Mouse (Mus musculus): ENCODE data around the gene Haus3. TPM values are rescaled to one million over a fixed set of nuclear protein-coding genes. Genes with fewer than 3 reads are reported as not detected.

Gene Haus3
- total RNA-seq, 4 experiments from 2014 or later, result 3.5 to 4.0 (median 3.6) TPM

DNA sequence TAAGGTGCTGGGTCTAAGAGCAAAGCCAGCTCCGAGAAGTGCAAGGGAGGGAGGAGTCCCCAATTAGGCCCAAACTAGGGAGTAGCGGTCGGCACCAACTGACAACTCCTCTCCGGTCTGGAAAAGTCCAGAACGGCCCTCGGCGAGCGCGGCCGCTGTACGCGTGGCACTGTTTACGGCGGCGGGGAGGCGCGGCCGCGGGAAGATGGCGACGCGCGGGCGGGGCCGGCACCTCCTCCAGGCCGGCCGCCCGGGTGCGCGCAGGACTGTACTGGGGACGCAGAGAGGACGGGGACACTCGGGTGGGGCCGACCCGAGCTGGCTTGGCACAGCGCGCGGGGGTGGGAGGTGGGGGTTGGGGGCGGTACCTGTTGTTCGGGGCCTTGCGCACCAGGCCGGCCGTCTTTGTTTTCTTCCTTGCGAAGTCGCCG is 17.6 kb upstream of the Haus3 start:
- peak in 1 of 2 experiments; percentile 47 for DNase-seq (ENCODE audit: low spot score in 2 of 2)

DNA sequence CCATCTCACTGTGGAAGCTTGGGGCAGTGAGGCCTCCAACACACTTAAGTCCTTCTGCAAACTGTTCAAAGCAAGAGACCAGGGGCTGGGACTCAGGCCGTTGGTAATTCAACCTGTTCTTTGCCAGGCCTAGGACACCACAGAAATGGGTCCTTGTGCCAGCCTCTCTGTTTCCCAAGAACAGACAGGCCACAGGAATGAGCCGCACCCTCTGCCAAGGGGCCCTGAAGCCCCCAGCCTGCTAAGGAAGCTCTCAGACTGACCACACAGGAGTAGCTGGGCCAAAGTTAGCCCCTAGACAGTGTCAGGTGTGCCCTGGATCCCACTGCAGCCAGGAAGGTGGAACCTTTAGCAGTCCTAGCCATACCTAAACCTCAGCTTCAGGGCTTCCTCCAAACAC is 17.1 kb upstream of the Haus3 start:
- peak in 1 of 2 experiments; percentile 15 for DNase-seq (ENCODE audit: low spot score in 2 of 2)

DNA sequence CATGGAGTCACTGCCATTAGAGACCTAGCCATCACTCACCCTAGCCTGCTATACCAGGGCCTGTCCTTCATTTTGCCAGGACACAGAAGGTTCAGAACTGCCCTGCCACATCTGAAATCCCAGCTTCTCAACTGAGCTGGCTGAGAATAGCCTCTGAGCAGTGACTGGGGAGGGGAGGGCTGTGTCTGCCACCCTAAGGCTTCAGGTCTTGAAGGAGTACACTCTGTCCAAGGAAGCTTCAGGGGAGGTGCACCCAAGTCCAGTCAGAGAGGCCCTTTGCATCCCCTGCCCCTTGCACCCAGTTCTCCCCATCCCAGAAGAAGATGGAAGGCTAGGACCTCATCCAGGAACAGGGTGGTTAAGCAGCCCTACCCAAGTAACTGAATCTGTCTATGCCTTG is 16.5 kb upstream of the Haus3 start:
- DNase-seq (ENCODE audit: low spot score in 2 of 2), result peak in 1 of 2 experiments; percentile 2

GRCm38 (mm10) chr5:34185051-34185580 is 15.8 kb upstream of the Haus3 start:
- DNase-seq (ENCODE audit: low spot score in 2 of 2), result peak in 1 of 2 experiments; percentile 2

DNA sequence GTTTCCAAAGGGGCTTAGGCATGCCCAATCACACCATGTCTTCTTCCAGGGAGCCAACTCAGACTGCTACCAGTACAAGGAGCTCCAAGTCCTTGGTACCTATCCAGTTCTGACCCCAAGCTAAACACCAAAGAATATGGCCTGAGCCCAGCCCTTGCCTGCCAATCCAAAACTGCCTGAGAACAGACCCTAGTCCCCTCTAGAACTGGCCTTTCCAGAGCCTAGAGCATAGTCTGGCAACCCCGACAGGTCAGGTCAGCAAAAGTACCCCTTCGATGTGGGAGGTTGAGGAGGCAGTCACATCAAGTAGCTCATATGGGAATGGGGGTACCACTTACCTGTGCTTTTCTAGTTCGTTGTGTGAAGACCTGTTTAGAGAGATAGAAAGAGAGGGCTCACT is 14.6 kb upstream of the Haus3 start:
- DNase-seq (ENCODE audit: low spot score in 2 of 2), result peak in 1 of 2 experiments; percentile 2

- DNase-seq (ENCODE audit: low spot score in 2 of 2), result peak in 1 of 2 experiments; percentile 32
These were observed 14.0 kb upstream of the Haus3 start for GRCm38 (mm10) chr5:34183156-34183880.

DNA sequence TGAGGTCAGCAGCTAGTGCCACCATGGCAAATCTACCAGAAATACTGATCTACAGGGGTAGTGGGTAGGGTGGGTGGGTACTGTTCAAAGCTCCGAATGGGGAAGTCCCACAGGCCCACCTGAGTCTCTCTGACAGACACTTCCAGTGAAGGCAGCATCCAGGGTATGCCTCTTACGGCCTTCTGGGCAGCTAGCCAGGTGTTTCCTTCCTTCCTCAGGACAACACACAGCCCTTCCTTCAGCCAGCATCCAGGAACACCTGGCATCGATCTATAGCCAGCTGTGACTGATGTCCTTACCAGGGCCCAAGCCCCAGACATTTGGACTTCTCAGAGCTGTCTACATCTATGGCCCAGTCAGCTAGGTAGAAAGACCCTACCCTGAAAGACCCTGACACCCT is 13.2 kb upstream of the Haus3 start:
- DNase-seq (ENCODE audit: low spot score in 2 of 2), result no peak

DNA sequence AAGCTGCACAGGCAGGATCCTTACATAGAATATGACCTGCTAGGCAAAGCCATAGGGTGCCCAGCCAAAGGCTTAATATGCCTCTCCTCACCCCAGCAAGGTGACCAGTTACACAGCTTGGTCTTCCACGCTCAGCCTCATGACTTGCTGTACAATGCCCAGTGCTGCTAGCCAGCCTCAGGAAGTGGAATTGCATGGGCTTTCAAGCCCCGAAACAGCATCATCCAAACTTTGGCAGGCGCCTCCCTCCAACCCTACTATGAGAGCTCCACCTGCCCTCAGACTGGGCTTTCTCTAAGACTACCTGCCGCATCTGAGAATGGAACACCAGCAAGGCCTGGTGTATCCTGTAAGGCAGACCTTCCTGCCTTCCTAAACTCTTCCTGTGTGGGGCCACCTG is 8.5 kb upstream of the Haus3 start:
- DNase-seq (ENCODE audit: low spot score in 2 of 2), result no peak

- no peak for DNase-seq (ENCODE audit: low spot score in 2 of 2)
These were observed 7.8 kb upstream of the Haus3 start for GRCm38 (mm10) chr5:34177091-34177490.

GRCm38 (mm10) chr5:34176691-34177090 is 7.4 kb upstream of the Haus3 start:
- no peak for DNase-seq (ENCODE audit: low spot score in 2 of 2)

- DNase-seq (ENCODE audit: low spot score in 2 of 2), result no peak
These were observed 6.0 kb upstream of the Haus3 start for GRCm38 (mm10) chr5:34175403-34175694.

DNA sequence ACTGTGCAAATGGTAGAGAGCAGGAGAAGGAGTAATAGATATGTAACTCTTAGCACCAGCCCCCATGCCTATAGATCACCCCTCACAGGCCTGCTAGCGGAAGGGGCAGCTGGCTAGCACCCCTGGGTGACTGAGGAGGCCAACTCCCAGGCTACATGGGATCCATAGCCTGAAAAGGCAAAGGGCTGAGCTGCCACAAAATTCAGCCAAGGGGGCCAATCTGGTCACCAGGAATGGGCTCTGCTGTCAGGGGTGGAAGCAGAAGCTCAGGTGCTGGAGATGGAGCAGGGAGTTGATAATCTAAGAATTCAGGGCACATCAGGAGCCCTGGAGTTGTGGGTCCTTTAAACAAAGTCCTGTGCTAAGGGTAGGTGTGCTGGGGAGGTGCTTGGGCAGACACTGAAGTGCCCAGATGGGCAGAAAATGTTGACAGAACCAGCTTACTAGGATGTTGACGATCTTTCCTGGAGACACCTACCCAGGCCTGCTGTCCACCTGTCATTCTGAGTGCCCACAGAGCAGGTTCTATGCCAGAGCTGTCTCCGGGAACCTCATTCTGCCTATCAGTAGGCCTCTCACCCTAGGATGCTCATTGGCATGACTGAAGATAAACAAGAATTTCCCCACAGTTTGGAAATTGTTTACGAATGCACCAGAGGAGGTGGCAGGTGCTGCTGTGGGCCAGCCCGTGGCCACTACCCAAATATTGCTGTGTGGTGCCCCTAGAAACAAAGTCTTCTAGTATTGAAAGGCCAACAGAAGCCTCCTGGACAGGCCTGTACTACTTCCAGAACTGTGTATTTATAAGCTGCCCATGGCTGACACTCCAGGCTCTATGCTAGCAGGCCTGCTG is 5.4 kb upstream of the Haus3 start:
- no peak for DNase-seq (ENCODE audit: low spot score in 2 of 2)

DNA sequence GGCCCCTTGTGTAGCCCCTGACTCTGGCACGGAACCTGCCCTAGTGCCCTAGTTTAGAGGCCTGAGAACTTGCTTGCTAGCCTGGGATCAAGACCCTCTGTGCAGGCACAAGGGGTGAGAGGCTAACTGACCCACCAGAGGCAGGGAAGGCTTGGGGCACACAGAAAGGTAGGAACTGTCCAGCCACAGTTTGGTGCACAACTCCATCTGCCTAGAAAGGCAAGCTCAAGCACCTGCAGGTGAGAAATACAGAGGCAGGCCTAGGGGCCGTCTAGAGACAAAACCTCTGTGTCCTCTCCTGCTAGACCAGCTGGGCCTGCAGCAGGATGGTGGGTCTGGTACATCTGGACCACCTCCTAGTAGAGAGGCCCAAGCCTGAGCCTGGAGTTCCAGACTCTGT is 4.7 kb upstream of the Haus3 start:
- no peak for DNase-seq (ENCODE audit: low spot score in 2 of 2)

DNA sequence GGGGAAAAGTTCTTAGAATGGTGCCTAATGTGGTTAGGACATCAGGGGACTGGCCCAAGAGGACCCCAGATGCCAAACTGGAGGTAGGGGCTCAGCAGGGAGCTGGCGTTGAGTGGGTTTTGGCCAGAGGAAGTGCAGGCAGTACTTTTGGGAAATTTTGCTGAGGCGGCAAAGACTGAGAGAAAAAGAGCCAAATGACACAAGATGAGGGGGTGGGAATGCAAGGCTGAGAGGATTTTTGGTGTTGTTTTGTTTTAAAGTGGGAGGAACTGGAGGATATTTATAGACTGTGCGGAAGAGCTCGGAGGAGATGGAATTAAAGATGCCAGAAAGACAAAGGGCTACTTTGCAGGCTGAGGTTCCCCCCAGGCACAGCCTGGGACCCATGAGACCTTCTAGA is 1.4 kb upstream of the Haus3 start:
- no peak for DNase-seq (ENCODE audit: low spot score in 2 of 2)

DNA sequence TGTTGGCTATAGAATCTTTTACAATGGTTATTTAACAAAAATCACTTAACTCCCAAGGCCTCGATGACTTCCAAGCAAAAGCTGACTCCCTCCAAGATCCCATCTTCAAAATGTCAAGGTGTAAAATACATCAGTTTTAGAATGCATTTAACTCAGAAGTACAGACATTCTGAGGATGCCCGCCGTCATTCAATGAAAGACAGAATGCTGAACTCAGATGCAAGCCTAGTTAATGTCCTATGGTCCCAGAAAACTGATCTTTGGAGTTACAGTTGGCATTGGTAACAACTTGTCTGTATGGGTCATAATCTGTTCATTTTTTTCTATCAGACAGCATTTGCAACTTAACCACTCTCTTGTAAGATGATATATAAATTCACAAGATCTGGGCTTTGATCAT is 627 bp upstream of the Haus3 start:
- DNase-seq (ENCODE audit: low spot score in 2 of 2), result no peak

DNA sequence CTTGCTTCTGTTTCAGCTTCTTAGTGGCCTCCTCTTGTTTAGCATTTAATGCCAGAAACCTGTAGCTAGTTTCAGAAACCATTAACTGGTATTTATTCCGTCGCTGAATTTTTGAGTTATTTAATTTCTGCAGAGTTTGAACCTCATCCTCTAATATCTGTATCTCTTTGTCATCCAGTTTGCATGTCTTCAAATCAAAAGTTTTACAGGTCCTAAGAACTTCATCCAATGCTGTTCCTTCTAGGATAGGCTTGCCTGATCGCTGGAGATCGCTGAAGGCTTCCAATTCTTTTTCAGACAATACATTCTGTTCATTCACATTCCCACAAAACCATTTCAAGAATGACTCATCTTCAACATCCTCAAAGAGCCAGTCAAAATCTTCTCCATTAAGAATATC is 1.5 kb downstream of the Haus3 start:
- DNase-seq (ENCODE audit: low spot score in 2 of 2), result no peak

DNA sequence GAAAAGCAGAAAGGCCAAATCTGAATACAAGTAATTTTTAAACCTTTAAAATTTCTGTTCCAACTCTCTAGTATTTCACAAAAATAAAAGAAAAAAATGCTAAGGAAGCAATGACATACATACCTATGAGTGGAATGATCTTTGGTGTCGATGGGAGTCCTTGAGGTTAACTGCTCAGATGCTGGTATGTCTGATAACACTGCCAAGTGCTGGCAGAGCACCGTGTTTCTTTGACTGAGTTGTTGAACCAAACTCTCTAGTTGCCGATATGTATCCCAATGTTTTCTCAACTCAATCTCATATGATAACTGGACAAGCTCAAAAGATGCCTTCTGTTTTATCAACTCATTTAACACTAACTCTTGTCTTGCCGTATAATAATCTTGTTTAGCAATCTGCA is 3.5 kb downstream of the Haus3 start:
- no peak for DNase-seq (ENCODE audit: low spot score in 2 of 2)

- DNase-seq (ENCODE audit: low spot score in 2 of 2), result no peak
These were observed 20.9 kb downstream of the Haus3 start for GRCm38 (mm10) chr5:34148476-34148875.

DNA sequence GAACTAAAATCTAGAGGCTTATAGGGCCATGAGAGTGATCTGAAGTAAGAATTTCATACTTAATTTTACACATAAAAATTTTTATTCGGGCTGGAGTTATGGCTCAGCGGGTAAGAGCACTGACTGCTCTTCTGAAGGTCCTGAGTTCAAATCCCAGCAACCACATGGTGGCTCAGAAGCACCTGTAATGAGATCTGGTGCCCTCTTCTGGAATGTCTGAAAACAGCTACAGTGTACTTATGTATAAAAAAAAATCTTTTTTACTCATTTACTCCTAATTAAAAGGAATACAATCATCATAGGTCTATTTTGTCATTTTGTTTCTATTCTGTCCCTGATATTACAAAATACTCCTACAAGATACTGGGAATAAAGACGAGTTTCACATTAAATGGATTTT is 21.8 kb downstream of the Haus3 start:
- DNase-seq (ENCODE audit: low spot score in 2 of 2), result no peak

GRCm38 (mm10) chr5:34139751-34140150 is 29.6 kb downstream of the Haus3 start:
- no peak for DNase-seq (ENCODE audit: low spot score in 2 of 2)

GRCm38 (mm10) chr5:34132731-34133130 is 36.6 kb downstream of the Haus3 start:
- DNase-seq (ENCODE audit: low spot score in 2 of 2), result no peak

DNA sequence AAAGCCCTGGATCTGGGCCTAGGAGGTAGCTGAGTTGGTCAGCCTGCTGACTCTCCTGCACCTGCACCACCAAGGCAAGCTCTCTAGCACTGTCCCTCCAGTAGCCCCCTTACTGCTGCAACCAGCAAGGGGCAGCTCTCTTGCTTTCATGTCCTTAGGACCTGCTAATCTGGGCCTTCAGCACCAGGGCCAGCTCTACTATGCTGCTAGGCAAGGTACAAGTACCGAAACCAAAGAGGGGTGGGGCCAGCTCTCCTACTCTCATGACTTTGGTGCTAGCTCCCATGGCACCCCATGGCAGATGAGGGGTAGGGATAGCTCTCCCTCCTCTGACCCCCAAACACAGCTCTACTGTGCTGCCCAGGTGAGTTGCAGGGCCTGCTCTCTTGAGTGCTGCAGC is 45.2 kb downstream of the Haus3 start:
- DNase-seq (ENCODE audit: low spot score in 2 of 2), result no peak
